Mouse (Mus musculus) hindbrain, embryonic 16.5 days (tissue): ENCODE results near the gene Lrrc58. TPM values are rescaled to one million over a fixed set of nuclear protein-coding genes. Genes with fewer than 3 reads are reported as not detected.

ENCODE experiments used
- ATAC-seq: fragments of 200-750 bp; cut with Nextera tagmentation; 2 replicates; pipeline ENCODE4 v1.8.0; 2017; ENCODE audit warnings: moderate TSS enrichment, moderate library complexity
- H3K27ac ChIP-seq: fragments of 300-500 bp; sonication (generic); 2 replicates; pipeline ENCODE4 v1.5.1; 2014; ENCODE audit warnings: low read depth, mild to moderate bottlenecking, control low read depth, low read length, moderate library complexity
- H3K27me3 ChIP-seq: fragments of 300-500 bp; sonication (generic); replicated peaks from 2 replicates; pipeline ENCODE4 v1.6.1; 2014; ENCODE audit warnings: low read length; ENCODE audit not compliant: control insufficient read depth, insufficient read depth
- H3K36me3 ChIP-seq: fragments of 300-500 bp; sonication (generic); 2 replicates; pipeline ENCODE4 v1.6.1; 2014; ENCODE audit warnings: mild to moderate bottlenecking, low read length, moderate library complexity, mixed read lengths; ENCODE audit not compliant: control insufficient read depth, insufficient read depth
- H3K4me1 ChIP-seq: fragments of 300-500 bp; sonication (generic); 2 replicates; pipeline ENCODE4 v1.6.1; 2014; ENCODE audit warnings: low read depth, low read length; ENCODE audit not compliant: control insufficient read depth, insufficient read depth
- H3K4me2 ChIP-seq: fragments of 300-500 bp; sonication (generic); 2 replicates; pipeline ENCODE4 v1.6.1; 2014; ENCODE audit warnings: mild to moderate bottlenecking, low read length, control low read depth, moderate library complexity
- H3K4me3 ChIP-seq: fragments of 300-500 bp; sonication (generic); 2 replicates; pipeline ENCODE4 v1.5.1; 2014; ENCODE audit warnings: mild to moderate bottlenecking, low read length, control low read depth, moderate library complexity
- H3K9ac ChIP-seq: fragments of 300-500 bp; sonication (generic); 2 replicates; pipeline ENCODE4 v1.6.1; 2014; ENCODE audit warnings: low read depth, mild to moderate bottlenecking, control low read depth, low read length, moderate library complexity
- H3K9me3 ChIP-seq: fragments of 300-500 bp; sonication (generic); 2 replicates; pipeline ENCODE4 v1.6.1; 2014; ENCODE audit warnings: mild to moderate bottlenecking, low read length, moderate library complexity; ENCODE audit not compliant: control insufficient read depth
- WGBS: fragments of 180-500 bp; shearing (Covaris S2); extraction: QIAGEN DNeasy Blood & Tissue Kit; methylation state at CpG from one replicate; pipeline ENCODE4 v1.1.7; 2014; 5-methylcytosine and 5-hydroxymethylcytosine counted together
- polyA plus RNA-seq: library from polyadenylated mRNA; unstranded; fragments of >200 nt; fragmentation: Nextera tagmentation; extraction: Ambion mirVana; gene quantifications from 2 replicates; pipeline ENCODE4 v1.2.1, GENCODE M21; 2015

Gene Lrrc58
- 45.3 and 48.1 TPM in 2 replicates for polyA plus RNA-seq

DNA sequence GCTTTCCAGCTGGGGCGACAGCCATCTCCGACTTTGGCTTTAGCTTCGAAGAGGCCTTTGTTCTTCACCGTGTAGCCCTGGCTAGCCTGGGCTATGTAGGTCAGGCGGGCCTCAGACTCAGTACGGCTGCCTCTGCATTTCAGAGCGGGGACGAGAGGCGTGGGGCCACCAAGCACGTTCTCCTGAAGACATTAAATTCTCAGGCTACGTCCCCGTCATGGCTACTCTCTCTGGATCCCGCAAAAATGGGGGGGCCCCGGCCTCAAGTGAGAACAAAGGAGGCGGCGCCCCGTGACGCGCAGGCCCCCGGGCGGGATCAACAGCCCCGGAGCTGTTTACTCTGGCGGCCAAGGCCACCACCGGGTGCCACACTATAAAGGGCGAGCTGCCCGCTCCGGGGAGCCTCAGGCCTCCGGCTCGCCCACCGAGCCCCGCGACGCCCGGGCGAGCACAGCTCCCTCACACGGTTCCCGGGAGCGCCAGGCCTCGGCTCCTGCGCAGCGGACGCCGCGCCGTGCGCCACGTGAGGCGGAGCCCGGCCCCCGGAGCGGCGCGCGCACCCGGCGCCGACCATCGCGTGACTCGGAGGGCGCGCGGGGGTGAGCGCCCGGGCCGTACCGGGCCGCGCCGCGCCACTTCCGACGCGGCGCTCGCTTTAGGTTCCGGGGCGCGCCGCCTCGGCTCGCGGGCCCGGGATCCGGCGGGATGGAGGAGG, at the start of gene Lrrc58:
Gene Lrrc58, plus strand, starts transcription at position 599 of the 715 bp plus-strand sequence.
- Histone ChIP-seq H3K27ac (peak within 1 kb of the TSS; percentile 99), H3K4me2 (peak within 1 kb of the TSS; percentile 74), H3K27me3 (no peaks in the 10 kb centered on the region), H3K4me1 (peaks cover 18% of the 10 kb centered on the region), H3K9ac (peak within 1 kb of the TSS; percentile 99), H3K4me3 (peak within 1 kb of the TSS; percentile 100), H3K36me3 (no peaks in the 10 kb centered on the region; the same call in 1 of the 2 replicates), H3K9me3 (no peaks in the 10 kb centered on the region)
- WGBS: under 1% methylated on average over 61 of the region's 86 CpGs
- peak; percentile 96 for ATAC-seq

DNA sequence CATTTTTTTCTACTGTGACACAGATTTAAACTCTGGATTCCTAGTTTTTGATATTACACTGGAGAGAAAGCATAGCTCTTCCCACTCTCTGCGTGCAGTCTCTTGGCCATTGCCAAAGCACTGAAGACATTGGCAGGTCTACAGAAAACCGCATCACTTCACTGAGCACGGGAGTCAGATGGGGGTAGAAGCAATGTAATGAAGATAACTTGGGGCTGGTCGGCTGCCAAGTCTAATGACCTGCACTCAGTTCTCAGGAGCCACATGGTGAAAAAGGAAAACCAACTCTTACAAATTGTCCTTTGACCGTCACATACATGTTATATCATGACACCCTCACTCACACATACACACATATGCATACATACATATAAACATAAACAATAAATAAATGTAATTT, 44.2 kb upstream of the Lrrc58 start:
- Histone ChIP-seq H3K9me3 (no peaks in the 10 kb centered on the region), H3K36me3 (0 out of 2 replicates have a peak, but pooled peaks cover 2% of the 10 kb centered on the region), H3K9ac (no peak overlapping the region), H3K27me3 (no peaks in the 10 kb centered on the region), H3K4me2 (no peak overlapping the region), H3K27ac (no peak overlapping the region), H3K4me3 (no peak overlapping the region), H3K4me1 (no peaks in the 10 kb centered on the region)
- peak; percentile 56; the same call in 1 of the 2 replicates for ATAC-seq
- 60% methylated on average over 5 of the region's 5 CpGs for WGBS

GRCm38 (mm10) chr16:37824778-37825505, 43.2 kb upstream of the Lrrc58 start:
- 82% methylated on average over 12 of the region's 12 CpGs for WGBS
- Histone ChIP-seq H3K4me3 (no peak overlapping the region), H3K4me2 (no peak overlapping the region), H3K4me1 (no peaks in the 10 kb centered on the region), H3K27ac (no peak overlapping the region), H3K36me3 (0 out of 2 replicates have a peak, but pooled peaks cover 2% of the 10 kb centered on the region), H3K9ac (no peak overlapping the region), H3K9me3 (no peaks in the 10 kb centered on the region), H3K27me3 (no peaks in the 10 kb centered on the region)
- no peak for ATAC-seq

DNA sequence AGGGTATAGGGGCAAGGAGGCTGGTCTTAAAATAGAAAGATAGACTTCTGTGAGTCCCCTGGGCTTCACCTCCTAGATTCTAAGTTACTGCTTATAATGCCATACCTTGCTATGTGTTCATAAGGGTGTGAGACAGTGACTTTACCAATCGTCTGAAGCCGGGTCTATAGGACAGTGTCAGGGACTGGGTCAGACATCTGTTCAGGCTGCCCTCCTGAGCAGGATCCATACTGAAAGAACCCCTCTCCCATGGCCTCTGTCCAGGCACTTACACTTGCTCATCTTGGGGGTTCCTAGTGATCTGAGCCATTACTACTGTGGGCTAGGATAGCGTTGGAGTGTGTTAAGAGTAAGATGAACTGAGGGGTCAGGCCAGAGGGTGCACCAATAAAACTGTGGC, 41.9 kb upstream of the Lrrc58 start:
- Histone ChIP-seq H3K4me3 (no peak overlapping the region), H3K27ac (no peak overlapping the region), H3K4me1 (no peaks in the 10 kb centered on the region), H3K9ac (no peak overlapping the region), H3K36me3 (0 out of 2 replicates have a peak, but pooled peaks cover 2% of the 10 kb centered on the region), H3K27me3 (no peaks in the 10 kb centered on the region), H3K4me2 (no peak overlapping the region), H3K9me3 (no peaks in the 10 kb centered on the region)
- no peak for ATAC-seq
- 95% methylated on average over 3 of the region's 3 CpGs for WGBS

DNA sequence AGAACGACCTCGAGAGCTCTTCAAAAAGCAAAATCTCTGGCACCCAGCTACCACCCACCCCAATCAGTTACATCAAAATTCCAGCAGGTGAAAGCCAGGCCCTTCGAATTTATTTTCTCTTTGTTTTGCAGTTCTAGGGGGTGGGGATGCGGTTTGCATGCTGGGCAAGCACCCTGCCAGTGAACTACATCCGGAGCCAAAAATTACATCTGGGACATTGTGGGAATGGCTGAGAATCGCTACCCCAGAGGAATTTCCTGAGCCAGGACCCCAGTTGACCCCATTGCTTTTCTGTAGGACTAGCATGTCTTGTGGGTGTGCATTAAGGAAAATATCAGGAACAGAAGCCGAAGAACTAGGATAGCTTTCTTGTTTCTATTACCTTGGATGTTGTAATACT, 37.1 kb upstream of the Lrrc58 start:
- no peaks in the 10 kb centered on the region for H3K4me1 ChIP-seq
- no peak for ATAC-seq
- 76% methylated on average over 7 of the region's 7 CpGs for WGBS

DNA sequence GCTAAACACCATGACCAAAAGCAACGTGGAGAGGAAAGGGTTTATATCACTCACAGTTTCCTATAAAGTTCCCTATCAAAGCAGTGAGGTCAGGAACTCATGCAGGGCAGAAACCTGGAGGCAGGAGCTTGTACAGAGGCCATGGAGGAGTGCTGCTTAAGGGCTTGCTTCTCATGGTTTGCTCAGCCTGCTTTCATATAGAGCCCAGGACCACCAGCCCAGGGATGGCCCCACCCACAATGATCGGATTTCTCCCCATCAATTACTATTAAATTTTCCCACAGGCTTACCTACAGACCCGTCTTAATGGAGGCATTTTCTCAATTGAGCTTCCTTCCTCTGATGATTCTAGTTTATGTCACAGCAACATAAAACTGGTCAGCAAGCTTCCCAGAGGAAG, 30.6 kb upstream of the Lrrc58 start:
- no peaks in the 10 kb centered on the region for H3K27me3 ChIP-seq
- 72% methylated on average over 3 of the region's 3 CpGs for WGBS
- H3K36me3 ChIP-seq: peaks cover 2% of the 10 kb centered on the region; the same call in 1 of the 2 replicates

More for the DNA sequence above, 37.1 kb upstream of the Lrrc58 start:
- no peak overlapping the region for H3K27ac ChIP-seq
- H3K9ac ChIP-seq: no peak overlapping the region
- H3K4me2 ChIP-seq: no peak overlapping the region
- no peak overlapping the region for H3K4me3 ChIP-seq
- H3K9me3 ChIP-seq: no peaks in the 10 kb centered on the region
- no peaks in the 10 kb centered on the region for H3K27me3 ChIP-seq
- peaks cover 2% of the 10 kb centered on the region; the same call in 1 of the 2 replicates for H3K36me3 ChIP-seq

DNA sequence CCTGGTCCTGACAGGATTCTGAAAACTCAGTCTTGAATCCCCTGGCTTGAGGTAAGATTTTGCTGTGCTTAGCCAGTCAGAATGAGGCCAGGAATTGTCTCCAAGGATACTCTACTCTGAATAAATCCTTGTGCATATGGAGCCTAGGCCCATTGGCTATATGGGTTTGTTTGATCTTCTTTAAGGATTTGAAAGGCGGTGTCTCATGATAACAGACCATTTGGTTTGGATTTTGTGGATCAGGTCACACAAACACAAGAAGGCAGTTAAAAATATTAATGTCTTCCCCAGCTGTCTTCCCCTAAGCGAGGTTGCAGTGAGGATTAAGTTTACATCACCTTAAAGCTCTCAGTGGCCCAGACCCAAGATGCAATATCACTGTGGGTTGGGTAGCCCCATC, 25.8 kb upstream of the Lrrc58 start:
- H3K27me3 ChIP-seq: no peaks in the 10 kb centered on the region
- 92% methylated on average over 2 of the region's 2 CpGs for WGBS
- H3K9me3 ChIP-seq: no peaks in the 10 kb centered on the region
- H3K27ac ChIP-seq: no peak overlapping the region
- H3K4me1 ChIP-seq: no peaks in the 10 kb centered on the region
- H3K4me2 ChIP-seq: no peak overlapping the region
- no peak overlapping the region for H3K9ac ChIP-seq
- H3K4me3 ChIP-seq: no peak overlapping the region
- no peaks in the 10 kb centered on the region for H3K36me3 ChIP-seq
- no peak for ATAC-seq

More for the DNA sequence above, 30.6 kb upstream of the Lrrc58 start:
- H3K4me2 ChIP-seq: no peak overlapping the region
- H3K9me3 ChIP-seq: no peaks in the 10 kb centered on the region
- H3K4me3 ChIP-seq: no peak overlapping the region
- no peak for ATAC-seq
- no peak overlapping the region for H3K9ac ChIP-seq
- H3K27ac ChIP-seq: no peak overlapping the region
- no peaks in the 10 kb centered on the region for H3K4me1 ChIP-seq

DNA sequence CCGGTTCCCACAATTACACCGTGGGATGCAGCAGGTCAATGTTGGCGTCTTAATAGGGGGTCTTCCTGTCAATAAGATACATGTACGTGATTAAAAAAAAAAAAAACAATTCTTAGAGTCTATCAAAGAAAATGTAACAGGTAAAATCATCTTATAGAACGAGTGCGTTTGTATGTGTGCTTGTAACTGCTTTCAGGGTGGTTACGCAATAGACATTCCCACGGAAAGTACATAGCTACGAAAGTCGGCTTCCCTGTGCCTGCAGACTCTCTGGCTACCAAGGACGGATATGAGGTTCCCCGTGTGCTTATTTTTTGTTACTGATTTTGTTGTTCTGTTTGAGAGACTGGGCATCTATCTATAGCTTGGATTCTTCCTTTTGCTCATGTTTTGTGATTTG, 24.4 kb upstream of the Lrrc58 start:
- Histone ChIP-seq H3K9ac (no peak overlapping the region), H3K27ac (no peak overlapping the region), H3K36me3 (no peaks in the 10 kb centered on the region), H3K4me1 (no peaks in the 10 kb centered on the region), H3K4me3 (no peak overlapping the region), H3K27me3 (no peaks in the 10 kb centered on the region), H3K4me2 (no peak overlapping the region), H3K9me3 (no peaks in the 10 kb centered on the region)
- 90% methylated on average over 12 of the region's 12 CpGs for WGBS
- ATAC-seq: no peak

DNA sequence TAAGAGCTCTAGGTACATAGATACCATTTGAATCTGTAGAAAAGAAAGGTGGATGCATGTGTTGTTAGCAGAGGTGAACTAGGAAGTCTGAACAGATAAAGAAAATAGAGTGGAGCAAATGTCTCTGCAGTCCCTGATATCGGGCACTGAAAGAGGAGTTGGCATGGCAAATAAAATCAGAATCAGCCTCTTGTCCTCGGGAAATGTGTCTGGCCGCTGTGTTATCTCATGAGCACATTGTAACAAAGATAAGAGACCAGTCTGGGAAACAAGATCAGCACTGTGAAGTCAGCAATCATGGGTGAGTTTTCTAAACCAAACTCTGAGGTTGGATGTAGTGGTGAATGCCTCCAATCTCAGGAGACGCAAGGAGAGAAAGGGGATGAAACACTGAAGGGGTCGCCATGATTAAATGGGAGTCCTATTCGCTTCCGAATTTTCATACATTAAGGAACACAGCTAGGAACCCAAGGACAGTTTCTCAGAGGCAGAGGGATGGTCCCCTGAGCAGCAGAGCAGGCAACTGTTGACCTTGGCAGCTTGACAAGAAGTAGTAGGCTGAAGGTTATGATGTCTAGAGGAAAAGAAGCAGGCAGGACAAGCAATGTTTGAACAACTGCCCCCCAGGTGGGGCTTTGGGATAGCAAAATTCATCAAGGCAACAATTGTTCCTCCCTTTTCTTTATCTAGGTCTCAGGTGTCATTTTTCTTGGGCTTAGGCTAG, 22.8 kb upstream of the Lrrc58 start:
- Histone ChIP-seq H3K4me3 (no peak overlapping the region), H3K27me3 (no peaks in the 10 kb centered on the region), H3K4me1 (no peaks in the 10 kb centered on the region), H3K4me2 (no peak overlapping the region), H3K9ac (no peak overlapping the region), H3K27ac (no peak overlapping the region), H3K9me3 (no peaks in the 10 kb centered on the region), H3K36me3 (no peaks in the 10 kb centered on the region)
- 90% methylated on average over 7 of the region's 7 CpGs for WGBS
- no peak for ATAC-seq
